Mouse (Mus musculus) lung, adult 2 months (tissue): Measurements from ENCODE around the gene Orm2. TPM values are rescaled to one million over a fixed set of nuclear protein-coding genes. Genes with fewer than 3 reads are reported as not detected.

Experiments
- DNase-seq: peaks from one replicate; pipeline ENCODE4 v3.0.0; 2022
- H3K4me1 ChIP-seq: fragments of 200-500 bp; 2 replicates; pipeline ENCODE4 v1.6.1; 2011; ENCODE audit warnings: low read length; ENCODE audit not compliant: control insufficient read depth, insufficient read depth
- H3K4me3 ChIP-seq: fragments of 200-500 bp; replicated peaks from 2 replicates; pipeline ENCODE3; 2011; ENCODE audit warnings: low read depth, mild to moderate bottlenecking, control low read depth, low read length; ENCODE audit errors: extremely low read depth
- CTCF ChIP-seq: fragments of 200-500 bp; IDR thresholded peaks from 2 replicates; pipeline ENCODE4 v1.5.1; 2011; ENCODE audit warnings: mild to moderate bottlenecking, low read length, control low read depth; ENCODE audit not compliant: insufficient read depth
- POLR2A ChIP-seq: fragments of 200-500 bp; IDR thresholded peaks from 2 replicates; pipeline ENCODE4 v1.6.1; 2011; ENCODE audit warnings: low read depth, mild to moderate bottlenecking, control low read depth, low read length, borderline replicate concordance; ENCODE audit errors: extremely low read depth
- WGBS: fragments of 180-500 bp; shearing (Covaris S2); methylation state at CpG from one replicate; pipeline ENCODE4 v1.1.7; 2018; 5-methylcytosine and 5-hydroxymethylcytosine counted together
- polyA plus RNA-seq: library from polyadenylated mRNA; depleted of rRNA; stranded (reverse); fragments of >200 nt; gene quantifications from 2 replicates; pipeline ENCODE4 v1.2.3, GENCODE M21; 2012

The Orm2 gene
- polyA plus RNA-seq, 1 experiment, result 0.45 TPM

DNA sequence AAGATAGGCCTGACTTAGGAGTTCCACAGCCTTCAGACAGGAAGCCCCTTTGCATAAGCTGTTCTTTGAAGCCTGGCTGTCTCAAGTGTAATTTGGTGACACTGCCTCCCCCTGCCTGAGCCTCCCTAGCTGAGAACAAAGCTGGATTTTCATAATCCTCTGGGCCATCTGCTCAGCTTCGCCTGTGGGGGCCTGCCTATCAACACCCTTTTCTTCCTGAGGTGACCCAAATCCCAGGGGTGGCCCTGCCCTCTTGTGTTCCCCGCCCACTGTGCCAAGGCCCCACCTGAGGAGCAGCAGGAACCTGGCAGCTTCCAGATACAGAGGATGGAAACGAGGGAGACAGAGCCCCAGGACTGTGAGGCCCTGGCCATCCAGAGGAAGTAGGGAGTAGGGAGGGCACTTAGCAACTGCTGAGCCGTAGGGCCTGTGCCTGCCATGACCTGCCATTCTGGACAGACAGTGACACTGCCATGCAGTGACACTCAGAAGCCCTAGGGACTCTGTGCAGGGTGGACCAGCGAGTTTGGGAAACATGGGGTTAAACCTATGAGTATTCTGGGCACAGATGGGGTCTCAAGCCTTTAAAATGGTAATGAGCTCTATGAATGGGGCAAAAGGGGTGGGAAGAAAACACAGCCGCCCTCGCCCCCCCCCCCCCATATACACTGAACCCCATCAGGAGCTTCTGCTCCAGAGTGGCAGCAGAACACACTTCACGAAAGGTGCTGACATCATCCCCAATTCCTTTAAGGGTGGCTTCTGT, 27.1 kb downstream of the Orm2 start:
- 68% methylated on average over 8 of the region's 8 CpGs for WGBS
- Histone ChIP-seq H3K4me3 (no peak overlapping the region), H3K4me1 (peaks cover 11% of the 10 kb centered on the region)
- TF ChIP-seq POLR2A, result no peak
- TF ChIP-seq CTCF, result no peak
- no peak for DNase-seq

DNA sequence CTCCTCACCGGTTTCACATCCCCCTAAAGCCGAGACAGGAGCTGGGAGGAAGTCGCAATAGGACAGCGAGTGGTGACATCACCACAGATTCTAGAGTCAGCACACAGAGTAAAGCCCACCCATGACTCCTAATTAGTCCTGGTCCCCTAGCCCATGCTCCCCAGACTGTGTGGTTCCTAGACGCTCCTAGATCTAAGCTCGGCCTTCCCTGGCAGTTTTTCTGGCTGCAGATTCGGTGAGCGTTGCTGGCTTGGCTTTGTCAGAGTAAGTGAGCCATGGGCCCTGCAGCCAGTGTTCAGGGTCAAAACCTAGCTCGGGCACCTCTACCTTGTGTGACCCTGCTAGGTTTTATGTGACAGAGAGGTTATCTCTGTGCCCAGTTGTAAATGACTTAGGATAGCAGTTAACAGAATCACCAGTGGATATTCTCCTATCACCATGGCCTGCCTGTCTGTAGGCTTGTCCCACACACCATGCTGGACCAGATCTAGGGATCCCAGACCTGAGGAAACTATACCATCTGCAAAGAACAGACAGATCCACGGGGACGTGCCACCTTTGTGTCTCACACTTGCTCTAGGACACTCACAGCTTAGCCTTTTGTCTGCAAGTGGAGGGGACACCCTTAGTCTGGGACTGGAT, 27.8 kb downstream of the Orm2 start:
- 76% methylated on average over 11 of the region's 11 CpGs for WGBS
- H3K4me3 ChIP-seq, result no peak overlapping the region
- TF ChIP-seq CTCF (no peak), POLR2A (no peak)
- DNase-seq, result no peak
- H3K4me1 ChIP-seq, result peaks cover 11% of the 10 kb centered on the region

DNA sequence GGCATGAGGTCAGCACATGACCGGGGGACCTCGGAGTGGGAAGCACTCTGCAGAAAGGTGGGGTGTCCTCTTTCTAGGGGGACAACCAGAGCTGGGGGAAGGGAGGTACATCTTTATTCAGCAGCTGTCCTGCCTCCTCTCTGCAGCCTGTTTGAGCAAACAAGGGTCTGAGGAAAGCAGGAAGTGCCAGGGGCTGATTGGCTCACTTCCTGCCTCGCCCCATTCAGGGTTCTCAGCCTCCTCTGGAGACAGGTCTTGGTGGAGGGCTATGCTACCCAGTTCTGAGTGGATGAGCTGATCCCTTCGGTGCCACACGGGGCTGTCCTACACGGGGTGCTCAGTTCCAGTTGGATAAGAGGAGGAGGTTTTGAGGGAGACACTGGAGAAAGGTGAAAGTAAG, 29.1 kb downstream of the Orm2 start:
- no peak for DNase-seq
- no peak for TF ChIP-seq CTCF
- no peak for TF ChIP-seq POLR2A
- WGBS, result 46% methylated on average over 6 of the region's 6 CpGs

DNA sequence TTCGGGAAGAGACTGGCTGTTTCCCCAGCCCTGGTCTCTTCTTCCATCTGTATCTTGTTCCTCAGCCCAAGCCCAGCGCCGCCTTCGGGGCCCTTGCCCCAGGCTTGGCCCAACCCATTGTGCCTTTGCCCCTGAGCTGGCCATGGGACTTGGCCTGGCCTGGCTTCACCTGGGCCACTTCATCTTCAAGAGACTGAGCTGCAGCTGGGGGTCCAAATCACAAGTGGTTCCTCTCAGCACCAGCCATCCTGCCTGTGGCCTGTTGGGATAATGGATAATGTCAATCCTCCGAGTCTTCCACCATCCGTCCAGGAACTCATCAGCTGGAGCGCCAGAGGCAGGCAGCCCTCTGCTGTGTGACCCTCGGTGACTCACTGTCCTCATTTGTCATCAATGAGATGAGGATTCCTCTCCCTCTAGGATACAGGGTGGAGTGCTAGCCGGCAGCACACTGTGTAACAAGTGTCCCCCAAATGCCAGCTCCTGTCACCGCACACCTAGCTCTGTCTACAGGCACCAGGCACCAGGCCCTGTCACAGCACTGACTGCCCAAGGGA, 35.8 kb downstream of the Orm2 start:
- 88% methylated on average over 10 of the region's 10 CpGs for WGBS
- DNase-seq, result no peak
- TF ChIP-seq POLR2A, result no peak
- TF ChIP-seq CTCF, result no peak
- Histone ChIP-seq H3K4me1 (peaks cover 15% of the 10 kb centered on the region), H3K4me3 (no peak overlapping the region)

More for the DNA sequence above, 29.1 kb downstream of the Orm2 start:
- H3K4me3 ChIP-seq, result no peak overlapping the region
- peaks cover 8% of the 10 kb centered on the region for H3K4me1 ChIP-seq

DNA sequence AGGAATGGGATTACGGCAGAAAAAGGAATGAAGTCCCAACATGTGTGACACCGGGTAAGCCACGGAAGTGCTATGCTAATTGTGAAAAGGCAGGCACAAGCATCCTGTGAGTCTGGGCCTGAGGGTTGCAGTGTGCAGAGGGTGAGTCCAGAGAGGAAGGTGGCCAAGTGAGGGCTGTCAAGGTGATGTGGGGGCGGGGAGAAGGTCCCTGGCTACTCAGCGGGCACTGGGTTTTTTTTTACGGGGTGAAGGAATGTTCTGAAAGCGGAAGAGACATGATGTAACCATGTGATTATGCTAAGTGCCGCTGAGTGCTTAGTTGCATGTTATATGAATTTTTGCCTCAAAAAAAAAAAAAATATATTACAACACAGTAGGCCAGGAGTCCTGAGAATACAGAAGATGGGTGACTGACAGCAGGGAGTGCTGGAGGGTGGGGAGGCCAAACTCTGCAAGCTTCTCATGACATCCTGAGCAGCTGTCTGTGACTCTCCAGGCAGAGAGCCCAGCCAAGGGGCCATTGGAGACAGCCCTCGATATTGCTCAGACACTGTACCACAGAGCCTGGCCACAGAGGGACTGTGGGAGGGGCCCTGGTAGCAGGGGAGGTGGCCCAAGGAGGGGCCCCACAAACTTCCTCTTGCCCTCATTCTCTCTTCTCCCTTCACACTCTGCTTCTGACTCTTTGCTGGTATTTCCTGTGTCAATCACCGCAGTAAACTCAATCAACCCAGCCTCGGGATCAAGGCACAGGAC, 36.8 kb downstream of the Orm2 start:
- DNase-seq, result peak; percentile 37
- 21% methylated on average over 11 of the region's 11 CpGs for WGBS

DNA sequence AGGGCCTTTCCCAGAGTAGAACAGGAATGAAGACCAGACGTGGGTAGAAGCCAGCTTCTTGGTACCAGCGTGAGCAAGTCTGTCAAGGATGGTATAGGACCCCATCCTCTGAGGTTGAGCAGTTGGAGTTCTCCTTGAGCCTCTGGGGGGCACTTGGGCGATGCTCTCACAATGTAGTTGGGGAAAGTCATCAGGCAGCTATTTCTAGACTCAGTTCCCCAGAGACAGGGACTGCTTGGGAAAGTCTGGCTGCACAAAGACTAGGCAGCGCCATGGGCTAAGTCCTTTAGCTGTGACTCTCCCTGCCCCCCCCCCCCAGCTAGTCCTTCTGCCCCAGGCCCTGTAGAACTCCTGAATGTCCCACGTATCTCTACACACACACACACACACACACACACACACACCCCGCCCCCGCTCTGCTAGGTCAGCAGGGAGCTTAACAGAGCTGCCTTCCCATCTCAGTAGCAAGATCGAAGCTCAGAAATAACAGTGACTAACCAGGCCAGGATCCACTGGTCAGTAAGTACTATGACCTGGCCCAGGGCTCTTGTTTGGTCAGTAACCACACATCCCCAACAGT, 37.5 kb downstream of the Orm2 start:
- WGBS, result 55% methylated on average over 8 of the region's 8 CpGs
- TF ChIP-seq POLR2A (no peak), CTCF (no peak)
- no peak for DNase-seq
- Histone ChIP-seq H3K4me1 (peaks cover 20% of the 10 kb centered on the region), H3K4me3 (no peak overlapping the region)

More for the DNA sequence above, 36.8 kb downstream of the Orm2 start:
- TF ChIP-seq POLR2A, result no peak
- no peak for TF ChIP-seq CTCF
- H3K4me1 ChIP-seq, result peaks cover 18% of the 10 kb centered on the region
- no peak overlapping the region for H3K4me3 ChIP-seq

DNA sequence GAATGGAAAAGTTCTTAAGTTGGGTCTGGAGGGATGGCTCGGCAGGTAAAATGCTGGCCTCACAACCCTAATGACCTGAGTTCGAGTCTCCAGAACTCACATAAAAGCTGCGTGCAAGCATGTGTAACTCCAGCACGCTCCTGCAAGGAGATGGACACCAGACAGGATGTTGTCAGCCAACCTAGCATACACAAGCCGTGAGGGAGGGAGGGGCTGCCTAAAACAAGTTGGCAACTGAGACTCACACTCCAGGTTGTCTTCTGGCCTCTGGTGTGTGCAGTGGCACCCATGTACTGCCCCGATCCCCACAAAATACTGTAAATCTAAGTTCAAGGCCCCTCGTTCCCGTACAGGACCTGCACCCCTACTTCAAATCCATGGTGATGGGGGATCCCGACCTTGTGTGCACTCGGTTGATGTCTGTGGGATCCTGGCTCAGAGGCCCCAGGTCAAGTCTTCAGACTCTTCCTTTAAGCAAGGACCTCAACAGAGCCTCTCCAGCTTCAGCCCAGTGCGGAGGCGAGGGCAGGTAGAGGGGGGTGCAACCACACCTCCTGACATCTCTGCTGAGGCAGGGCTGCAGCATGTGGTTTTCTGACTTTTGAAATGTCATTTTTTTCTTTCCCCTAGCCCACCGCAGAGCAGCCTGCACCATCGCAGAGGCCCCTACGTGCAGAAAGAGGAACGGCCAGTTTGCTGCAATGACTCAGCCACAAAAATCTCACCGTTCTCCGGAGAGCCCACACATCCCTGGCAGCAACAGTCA, 38.5 kb downstream of the Orm2 start:
- 66% methylated on average over 18 of the region's 18 CpGs for WGBS
- TF ChIP-seq POLR2A (no peak), CTCF (no peak)
- no peak for DNase-seq
- H3K4me1 ChIP-seq, result peaks cover 20% of the 10 kb centered on the region
- H3K4me3 ChIP-seq, result no peak overlapping the region

DNA sequence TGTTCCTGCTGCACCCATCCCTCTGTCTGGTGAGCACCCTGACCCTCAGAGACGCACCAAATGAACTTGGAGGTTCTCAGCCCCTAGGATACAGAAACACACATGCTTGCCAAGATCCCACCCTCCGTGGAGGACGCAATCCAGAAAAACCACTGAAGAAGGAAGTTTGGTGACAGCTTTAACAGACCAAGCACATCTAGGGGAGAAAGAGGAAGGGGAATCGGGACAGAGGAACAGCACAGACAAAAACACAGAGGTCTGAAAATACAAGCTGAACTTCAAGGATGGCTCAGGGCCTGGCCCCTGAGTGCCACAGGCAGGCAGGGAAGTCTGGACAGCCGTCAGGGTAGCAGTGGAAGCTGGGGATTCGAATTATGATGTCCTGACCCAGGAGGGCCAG, 39.4 kb downstream of the Orm2 start:
- peaks cover 20% of the 10 kb centered on the region for H3K4me1 ChIP-seq
- 40% methylated on average over 6 of the region's 6 CpGs for WGBS
- H3K4me3 ChIP-seq, result peak overlapping the region; percentile 29
- TF ChIP-seq CTCF, result no peak
- no peak for TF ChIP-seq POLR2A
- no peak for DNase-seq

DNA sequence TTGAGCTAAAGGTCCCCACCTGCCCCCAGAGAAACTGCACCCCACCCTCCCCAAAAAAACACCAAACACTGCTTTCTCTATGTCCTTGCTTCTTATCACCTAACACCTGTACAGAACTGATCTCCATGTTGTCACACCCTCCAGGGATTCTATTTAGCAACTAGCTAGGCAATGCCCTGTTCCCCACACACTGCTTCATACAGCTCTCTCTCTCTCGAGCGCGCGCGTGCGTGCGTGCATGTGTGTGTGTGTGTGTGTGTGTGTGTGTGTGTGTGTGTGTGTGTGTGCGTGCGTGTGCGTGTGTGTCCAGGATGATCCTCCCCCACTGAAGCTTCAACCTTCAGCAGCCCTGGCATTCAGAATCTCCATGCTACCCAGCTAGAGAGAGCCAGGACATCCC, 39.8 kb downstream of the Orm2 start:
- TF ChIP-seq CTCF (no peak), POLR2A (no peak)
- WGBS, result 62% methylated on average over 10 of the region's 10 CpGs
- H3K4me1 ChIP-seq, result peaks cover 20% of the 10 kb centered on the region
- H3K4me3 ChIP-seq, result peak overlapping the region; percentile 76
- DNase-seq, result no peak
